In the genomic region with DNA sequence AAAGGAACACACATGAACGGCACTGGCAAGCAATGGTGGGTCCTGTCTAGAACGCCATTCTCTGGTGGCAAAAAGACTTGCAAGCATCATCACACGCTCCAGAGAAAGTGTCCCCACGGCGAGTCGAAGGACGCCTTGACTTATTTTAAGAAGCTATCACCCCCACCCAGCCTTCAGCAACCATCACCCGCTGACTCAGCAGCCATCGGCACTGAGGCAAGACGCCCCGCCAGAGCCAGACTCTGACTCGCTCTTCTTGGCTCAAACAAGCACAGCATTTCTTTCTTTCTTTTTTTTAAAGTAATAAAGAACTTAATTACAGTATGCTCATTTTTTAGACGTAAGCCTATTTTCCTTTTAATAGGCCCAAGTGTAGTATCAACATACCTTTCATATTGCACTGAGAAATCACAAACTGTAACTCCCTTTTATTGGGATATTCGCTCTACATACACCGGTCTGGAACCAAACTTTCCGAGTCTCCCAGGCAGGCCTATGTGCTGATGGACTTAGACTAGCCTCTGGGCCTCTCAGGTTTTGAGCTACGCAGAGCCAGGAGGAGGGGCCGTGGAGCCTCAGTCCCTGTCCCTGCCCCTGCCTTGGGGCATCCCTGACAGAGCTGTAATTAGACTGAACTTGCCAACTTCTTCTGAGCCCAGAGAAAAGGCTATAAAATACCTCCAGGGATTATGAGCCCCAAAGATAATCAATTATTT, we compare ENCODE assay signal across 10 mouse cellular contexts. TPM values are rescaled to one million over a fixed set of nuclear protein-coding genes. Genes with fewer than 3 reads are reported as not detected.
A peak's percentile ranks its signal among the peaks of the same experiment; 100 is the strongest.
DNase-seq lines count a peak whose midpoint lies in the region.
"Had no signal": no experiment of that assay in that cellular context is flagged by ENCODE, and none has a peak within 500 bp of the region (broad histone marks: within the 10 kb centered on the region; RNA-seq: fewer than 3 reads in every experiment).

No protein-coding gene starts in this region.

- intact Hi-C loops in heart, postnatal 10 days (cut with DNase I): no loop called here

- peak; percentile 8 to 63 for DNase-seq in frontal cortex, adult 2 months (ENCODE audit: extremely low spot score in 1 of 2, low spot score in 1 of 2)
- no peak for DNase-seq in frontal cortex, postnatal 10 days (ENCODE audit: low spot score in 2 of 2)
- peak; percentile 50 for DNase-seq in urinary bladder, postnatal 14 days (ENCODE audit: low spot score)
- DNase-seq in urinary bladder, postnatal 25 days (ENCODE audit: low spot score): no peak
- peak; percentile 49 to 52 for DNase-seq in heart, postnatal 10 days
- DNase-seq in layer of hippocampus, adult 8-10 months (ENCODE audit: low spot score in 2 of 2): no peak
- no peak for DNase-seq in testis, postnatal 10 days (ENCODE audit: low spot score)
- no peak for DNase-seq in cerebellum, adult 11-12 months
- DNase-seq: kidney, adult 9 months; liver, postnatal 0 days had no signal

RNA-seq across cellular contexts. Expression of a gene that starts 55.3 kb away (rescaled TPM):
- polyA plus RNA-seq in frontal cortex, adult 2 months (2012; rRNA removed): 1.2 and 1.4 TPM in 2 replicates
- 1 to 10 TPM; 5.3 to 5.8 TPM for total RNA-seq in heart, postnatal 10 days (2021)
- total RNA-seq in layer of hippocampus, adult 8-10 months (2022): 1 to 10 TPM in 3 of 4 experiments, under 1 TPM in 1; 0.83 to 1.6 (median 1.2) TPM

Comparison
In these comparisons a context has a peak if more than half of its experiments do, and no peak if none do; other contexts are left out.
1. DNase-seq: peak in frontal cortex, adult 2 months (2 of 2), urinary bladder, postnatal 14 days (single experiment) and heart, postnatal 10 days (2 of 2); none in frontal cortex, postnatal 10 days (0 of 2), urinary bladder, postnatal 25 days (single experiment), layer of hippocampus, adult 8-10 months (0 of 2), testis, postnatal 10 days (single experiment) and cerebellum, adult 11-12 months (single experiment).